Mouse (Mus musculus) left cerebral cortex, postnatal 36 days (tissue): ENCODE data around the gene Cd80. TPM values are rescaled to one million over a fixed set of nuclear protein-coding genes. Genes with fewer than 3 reads are reported as not detected.
A peak's percentile ranks its signal among the peaks of the same experiment; 100 is the strongest.
"Not testable (repeated sequence)": the region's sequence is repeated elsewhere in the genome, so short reads cannot be mapped to it uniquely, and the experiment has no call there.

Experiments
- DNase-seq, 2 experiments: peaks; one replicate each; pipeline ENCODE4 v3.0.0; 2021 to 2022; ENCODE audit warnings: low spot score in 2 of 2, mixed read lengths in 1 of 2
- intact Hi-C: fragments of 180-260 bp; cut with DNase I; formaldehyde crosslinking; loops from one replicate; pipeline ENCODE4 v1.15.1; 2025
- total RNA-seq, 2 experiments: library from RNA; stranded (reverse); gene quantifications; 2 replicates each; pipeline ENCODE4 v1.2.3; 2021

The Cd80 gene
- total RNA-seq, 2 experiments from 2014 or later = 0.30 to 0.93 TPM

DNA sequence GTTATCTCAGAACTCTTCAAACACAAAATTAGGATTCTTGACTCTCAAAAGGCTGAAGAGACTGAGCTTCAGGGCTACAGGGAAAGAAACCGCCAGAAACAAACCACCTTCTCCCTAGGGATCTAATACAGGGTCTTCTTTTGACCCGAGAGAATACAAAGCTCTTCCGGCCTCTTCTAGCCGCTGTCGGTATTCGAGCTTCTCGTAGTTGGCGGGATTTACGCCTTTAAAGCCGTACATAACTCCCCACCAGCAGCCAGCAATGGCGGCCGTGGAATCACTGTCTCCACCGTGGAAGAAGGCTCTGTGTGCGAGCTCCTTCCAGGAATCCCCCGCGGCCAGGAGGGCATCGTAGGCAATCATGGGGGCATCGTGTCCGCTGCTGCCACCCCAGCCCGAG lies 9.8 kb upstream of the Cd80 start:
- intact Hi-C loops = no loop called here

DNA sequence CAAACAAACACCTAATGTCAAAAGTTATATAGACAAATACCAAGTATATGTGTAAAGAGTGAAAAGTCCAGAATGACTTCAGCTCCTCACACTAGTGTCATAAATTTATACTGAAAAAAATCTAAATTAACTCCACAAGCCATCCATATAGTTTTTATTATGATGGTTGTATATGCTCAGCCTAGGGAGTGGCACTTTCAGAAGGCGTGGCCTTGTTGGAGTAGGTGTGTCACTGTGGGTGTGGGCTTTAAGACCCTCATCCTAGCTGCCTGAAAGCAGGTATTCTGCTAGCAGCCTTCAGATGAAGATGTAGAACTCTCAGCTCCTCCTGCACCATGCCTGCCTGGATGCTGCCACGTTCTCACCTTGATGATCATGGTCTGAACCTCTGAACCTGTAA lies 9.2 kb upstream of the Cd80 start:
- intact Hi-C loops, DNase-seq: not testable (repeated sequence)

More for the DNA sequence above, 9.8 kb upstream of the Cd80 start:
- no peak for DNase-seq

DNA sequence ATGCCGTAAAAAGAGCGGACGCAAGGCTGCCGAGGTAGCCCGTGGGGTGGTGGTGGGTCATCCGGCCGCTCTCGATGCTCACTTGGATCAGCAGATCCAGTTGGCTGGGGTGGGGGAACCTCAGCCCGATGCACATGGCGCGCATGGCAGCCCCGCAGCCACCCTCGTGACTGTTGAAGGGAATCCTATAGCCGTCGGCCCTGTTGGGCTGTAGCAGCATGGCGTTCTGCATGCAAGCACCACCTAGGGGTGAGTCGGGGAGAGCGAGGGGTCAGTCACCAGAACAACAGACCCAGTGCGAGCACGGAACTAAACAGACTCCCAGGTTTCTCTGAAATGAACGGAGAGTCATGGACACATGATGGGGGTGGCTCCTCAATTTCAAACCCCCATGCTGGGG lies 8.0 kb upstream of the Cd80 start:
- DNase-seq = no peak

DNA sequence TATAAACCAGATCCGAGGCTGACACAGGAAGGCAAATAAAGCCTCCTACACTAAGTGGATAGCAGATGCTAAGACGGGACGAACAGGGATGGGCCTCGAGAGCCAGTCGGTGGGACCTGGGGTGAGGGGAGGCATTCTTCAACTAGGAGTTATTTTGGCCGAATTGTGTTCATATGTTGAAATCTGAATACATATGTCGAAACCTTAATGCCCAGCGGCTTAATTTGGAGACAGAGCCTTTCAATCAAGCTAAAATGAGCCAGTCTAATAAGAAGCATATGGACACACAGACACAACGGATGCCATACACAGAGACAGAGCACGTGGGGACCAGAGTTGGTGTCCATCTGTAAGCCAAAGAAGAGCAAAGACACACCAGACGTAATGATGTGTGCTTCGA lies 6.9 kb upstream of the Cd80 start:
- intact Hi-C loops = no loop called here

More for the DNA sequence above, 8.0 kb upstream of the Cd80 start:
- intact Hi-C loops = no loop called here

DNA sequence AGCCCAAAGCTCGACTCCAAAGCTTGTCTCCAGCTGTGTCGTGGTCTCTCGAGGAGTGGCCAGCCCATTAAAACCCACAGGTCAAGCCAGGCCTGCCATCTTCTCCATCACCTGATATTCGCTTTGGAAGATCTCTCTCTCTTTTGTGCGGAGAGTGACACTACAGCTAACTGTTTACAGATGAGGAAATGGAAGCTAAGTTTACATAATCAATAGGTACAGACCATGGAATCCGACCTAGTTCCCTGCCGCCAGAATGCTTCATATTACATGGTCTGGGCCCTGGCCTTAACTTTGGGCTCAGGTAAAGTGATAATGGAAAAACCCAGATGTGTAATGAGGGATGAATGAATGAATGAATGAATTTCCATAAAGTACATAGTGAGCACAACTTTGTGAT lies 4.7 kb upstream of the Cd80 start:
- intact Hi-C loops = loop anchor here (5.0 kb wide), 1 partner anchor 73 kb away; no protein-coding TSS in a partner anchor
- DNase-seq = no peak

More for the DNA sequence above, 6.9 kb upstream of the Cd80 start:
- DNase-seq = no peak

DNA sequence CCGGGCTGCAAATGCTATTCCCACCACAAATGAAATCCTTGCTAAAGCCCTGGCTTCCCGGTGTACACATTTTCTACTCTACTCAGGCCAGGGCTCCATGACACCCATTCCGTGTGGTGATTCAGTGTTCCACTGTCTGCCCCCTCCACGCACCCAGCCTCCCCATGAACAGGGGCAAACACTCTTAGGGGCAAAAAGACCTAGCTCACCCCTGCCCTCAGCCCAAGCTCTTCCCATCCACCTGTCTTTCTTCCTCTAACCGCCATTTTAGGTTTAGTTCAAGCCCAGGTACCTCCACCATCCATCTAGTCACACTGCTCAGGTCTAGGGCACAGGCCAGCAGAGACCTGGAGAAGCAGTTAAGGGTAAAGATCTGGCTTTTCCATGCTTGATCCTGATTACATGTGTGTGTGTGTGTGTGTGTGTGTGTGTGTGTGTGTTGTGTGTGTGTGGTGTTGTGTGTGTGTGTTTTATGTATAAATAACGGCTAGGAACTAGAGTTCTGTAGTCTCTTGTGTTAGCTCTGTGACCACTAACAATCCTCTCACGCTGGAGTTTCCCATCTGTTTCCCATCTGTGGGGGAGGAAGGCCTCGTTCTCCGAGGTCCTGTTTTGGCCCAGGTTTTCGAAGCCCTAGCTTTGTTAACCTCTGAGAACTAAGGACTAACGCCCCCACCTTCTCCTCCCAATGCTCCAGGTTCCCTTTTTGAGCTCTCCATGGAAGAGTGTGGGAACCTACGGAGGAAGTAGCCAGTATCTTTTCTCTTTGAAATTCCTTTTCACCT lies 3.7 kb upstream of the Cd80 start:
- intact Hi-C loops = loop anchor here (2.0 to 5.0 kb wide), 2 partner anchors 74 to 105 kb away; partner anchors contain the start of genes Cox17 and Gm21987
- peak in 1 of 2 experiments; percentile 25 for DNase-seq

DNA sequence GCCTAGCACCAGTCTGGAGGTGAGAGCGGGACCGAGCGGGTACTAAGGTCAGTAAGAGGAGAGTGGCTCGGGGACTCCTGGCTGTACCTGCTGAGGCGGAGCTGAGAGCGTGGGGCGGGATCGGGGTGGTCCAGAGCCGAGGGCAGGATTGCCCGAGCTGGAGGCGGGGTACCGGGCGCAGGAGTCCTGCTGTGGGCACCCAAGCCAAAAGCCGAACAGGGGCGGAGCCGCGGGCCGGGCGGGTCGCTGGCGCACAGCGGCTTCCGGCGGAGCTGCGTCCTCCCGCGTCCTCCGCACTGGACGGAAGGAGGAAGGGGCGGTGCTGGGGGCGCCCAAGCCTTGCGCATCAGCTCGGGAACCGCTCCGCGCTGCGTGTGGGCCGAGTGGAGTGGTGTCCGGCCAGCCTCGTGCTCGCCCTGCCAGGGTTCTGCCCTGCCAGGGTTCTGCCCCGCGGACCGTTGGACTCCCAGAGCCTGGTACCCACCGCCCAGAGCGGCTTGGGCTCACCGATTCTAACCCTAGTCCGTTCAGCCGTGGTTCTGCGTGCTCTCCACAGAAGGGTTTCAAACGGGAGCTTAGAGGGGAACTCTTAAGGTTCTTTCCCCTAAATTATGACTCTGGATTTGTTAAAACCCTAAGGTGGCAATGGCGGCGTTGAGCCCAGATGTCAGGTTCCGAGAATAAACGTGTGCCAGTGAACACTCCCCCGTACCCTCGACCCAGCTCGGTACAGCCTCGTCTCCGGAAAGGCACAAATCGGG lies 2.7 kb upstream of the Cd80 start, which contains the start of gene Adprh:
TSS of gene Adprh (minus strand) at position 262 of the 761 bp plus-strand sequence.
- intact Hi-C loops = loop anchor here (2.0 to 5.0 kb wide), 2 partner anchors 75 to 106 kb away; partner anchors contain the start of genes Cox17 and Gm21987

DNA sequence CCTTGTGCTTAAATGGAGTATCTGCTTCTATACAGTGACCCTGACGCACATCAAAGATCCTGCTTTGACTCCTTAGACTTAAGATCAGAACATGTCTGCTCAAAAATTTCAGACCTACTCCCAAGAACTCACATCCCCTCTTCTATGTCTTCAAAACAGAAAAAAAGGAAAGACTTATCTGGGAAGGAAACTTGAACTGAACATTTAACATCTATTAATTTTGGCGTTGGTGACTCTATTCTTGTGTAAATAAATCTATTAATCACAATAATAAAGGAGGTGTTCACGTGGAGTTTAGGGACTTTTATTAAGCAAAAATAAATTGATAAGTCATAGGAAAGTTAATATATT lies 2.2 kb upstream of the Cd80 start:
- no peak for DNase-seq
- intact Hi-C loops = loop anchor here (2.0 to 5.0 kb wide), 2 partner anchors 76 to 106 kb away; partner anchors contain the start of genes Cox17 and Gm21987

More for the DNA sequence above, 2.7 kb upstream of the Cd80 start, which contains the start of gene Adprh:
- DNase-seq = peak; percentile 92 to 93

DNA sequence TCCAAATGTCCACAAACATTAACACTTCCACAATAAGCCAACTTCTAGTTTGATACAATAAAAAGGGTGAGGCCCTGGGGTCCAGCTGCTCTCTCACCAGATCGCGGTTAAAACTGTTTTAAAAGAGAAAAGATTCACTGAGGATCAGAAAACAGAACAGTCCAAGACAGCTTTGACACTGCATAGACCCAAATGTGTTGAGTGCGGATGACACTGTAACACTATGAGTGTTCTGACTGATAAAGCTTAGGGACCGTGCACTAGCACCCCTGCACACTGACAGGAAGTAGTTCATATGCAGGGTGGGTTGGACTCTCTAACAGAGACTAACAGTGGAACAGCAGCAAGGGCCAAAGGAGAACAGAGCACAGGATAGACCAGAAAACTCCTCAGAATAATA lies 1.4 kb upstream of the Cd80 start:
- no peak for DNase-seq
- intact Hi-C loops = loop anchor here (2.0 to 5.0 kb wide), 2 partner anchors 77 to 107 kb away; partner anchors contain the start of genes Cox17 and Gm21987

DNA sequence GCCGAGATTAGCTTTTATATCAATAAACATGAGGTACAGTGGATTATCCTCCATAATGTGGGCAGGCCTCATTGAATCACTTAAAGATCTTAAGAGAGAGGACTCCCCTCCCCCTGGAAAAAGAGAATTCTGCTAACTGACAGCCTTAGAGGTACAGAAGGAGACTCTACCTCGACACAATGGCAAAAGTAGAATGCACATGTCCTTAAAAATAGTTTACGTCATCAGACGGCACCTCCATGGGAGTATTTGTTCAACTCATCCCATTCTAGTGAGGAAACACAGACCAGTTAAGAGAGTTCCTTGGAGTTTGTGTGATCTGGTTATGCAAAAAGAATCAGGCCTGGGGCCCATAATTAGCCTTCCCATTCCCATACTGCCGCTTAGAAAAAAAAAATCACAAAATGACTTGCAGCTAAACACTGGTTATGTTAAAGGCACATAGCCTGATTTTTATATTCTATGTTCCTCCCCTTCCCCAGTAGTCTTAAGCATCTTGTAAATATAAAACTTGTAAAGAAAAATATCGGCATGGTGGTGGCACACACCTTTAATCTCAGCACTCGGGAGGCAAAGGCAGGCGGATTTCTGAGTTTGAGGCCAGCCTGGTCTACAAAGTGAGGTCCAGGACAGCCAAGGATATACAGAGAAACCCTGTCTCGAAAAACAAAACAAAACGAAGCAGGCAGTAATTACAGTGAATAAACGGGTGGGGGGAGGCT lies 667 bp upstream of the Cd80 start:
- DNase-seq = no peak
- intact Hi-C loops = loop anchor here (5.0 kb wide), 1 partner anchor 77 kb away; no protein-coding TSS in a partner anchor

DNA sequence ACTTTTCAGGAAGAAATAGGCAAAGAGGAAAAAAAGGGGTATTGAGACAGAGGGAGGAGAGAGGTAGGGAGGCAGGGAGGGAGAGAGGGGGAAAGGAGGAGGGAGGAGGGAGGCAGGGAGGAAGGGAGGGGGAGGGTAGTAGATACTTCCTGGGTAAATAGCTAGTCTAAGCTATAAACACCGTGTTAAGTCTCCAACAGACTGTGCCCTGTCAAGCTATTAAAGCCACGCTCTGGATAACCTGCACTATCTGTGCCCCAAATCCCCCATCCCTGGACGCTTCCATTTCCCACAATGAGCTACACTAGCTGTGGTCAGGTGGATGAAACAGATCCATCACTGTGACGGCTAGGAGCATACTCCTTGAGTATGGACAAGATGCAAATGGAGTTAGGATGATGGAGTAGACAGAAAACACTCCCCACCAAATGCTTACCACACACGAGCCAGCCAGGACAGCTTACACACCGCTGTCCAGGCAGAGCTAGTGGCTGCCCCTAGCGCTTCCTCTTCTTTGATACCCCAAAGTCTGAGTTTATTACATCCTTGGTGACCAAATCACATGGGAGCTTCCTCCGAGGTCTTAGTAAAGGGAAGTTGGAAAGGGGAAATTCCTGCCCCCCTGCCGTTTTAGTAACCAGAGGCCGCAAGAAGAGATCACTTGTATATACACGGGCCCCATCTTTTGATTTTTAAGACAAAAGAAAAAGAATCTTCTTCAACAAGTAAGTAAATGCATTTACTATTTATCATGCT lies 1.6 kb downstream of the Cd80 start:
- no peak for DNase-seq
- intact Hi-C loops = no loop called here

DNA sequence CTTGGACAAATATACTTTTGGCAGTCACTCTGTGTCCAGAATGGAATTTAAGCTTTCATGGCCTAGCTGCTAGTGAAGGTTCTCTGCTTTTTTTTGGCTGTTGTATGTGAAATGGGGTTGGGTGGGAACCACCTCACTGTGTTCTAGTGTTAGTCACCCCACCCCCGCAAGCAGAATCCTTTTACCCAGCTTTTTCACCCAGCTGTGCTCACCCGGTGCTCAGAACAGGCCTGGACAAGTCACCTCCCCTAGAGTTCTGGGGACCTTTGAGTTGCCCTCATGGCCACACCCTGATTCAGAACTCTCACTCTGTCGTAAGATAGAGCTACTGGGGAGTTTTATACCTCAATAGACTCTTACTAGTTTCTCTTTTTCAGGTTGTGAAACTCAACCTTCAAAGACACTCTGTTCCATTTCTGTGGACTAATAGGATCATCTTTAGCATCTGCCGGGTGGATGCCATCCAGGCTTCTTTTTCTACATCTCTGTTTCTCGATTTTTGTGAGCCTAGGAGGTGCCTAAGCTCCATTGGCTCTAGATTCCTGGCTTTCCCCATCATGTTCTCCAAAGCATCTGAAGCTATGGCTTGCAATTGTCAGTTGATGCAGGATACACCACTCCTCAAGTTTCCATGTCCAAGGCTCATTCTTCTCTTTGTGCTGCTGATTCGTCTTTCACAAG lies 3.4 kb downstream of the Cd80 start:
- no peak for DNase-seq
- intact Hi-C loops = no loop called here

DNA sequence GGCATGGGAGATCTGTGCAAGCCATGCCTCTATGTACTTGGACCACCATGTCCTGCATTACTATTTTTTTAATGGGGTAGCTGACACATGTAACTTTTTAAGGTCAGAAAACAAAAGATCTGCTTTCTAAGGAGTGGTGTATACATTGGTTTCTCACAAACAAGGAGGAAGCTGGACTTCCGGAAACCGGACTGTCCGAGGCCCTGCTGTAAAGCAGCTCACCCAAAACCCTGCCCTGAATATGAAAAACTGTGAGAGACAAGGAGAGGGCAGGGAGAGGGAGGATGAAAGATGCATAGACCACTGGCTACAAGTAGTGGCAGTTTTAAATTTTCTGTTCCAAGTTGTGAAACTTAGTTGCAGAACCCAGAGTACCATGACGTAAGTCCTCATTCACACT lies 4.6 kb downstream of the Cd80 start:
- no peak for DNase-seq
- intact Hi-C loops = no loop called here

DNA sequence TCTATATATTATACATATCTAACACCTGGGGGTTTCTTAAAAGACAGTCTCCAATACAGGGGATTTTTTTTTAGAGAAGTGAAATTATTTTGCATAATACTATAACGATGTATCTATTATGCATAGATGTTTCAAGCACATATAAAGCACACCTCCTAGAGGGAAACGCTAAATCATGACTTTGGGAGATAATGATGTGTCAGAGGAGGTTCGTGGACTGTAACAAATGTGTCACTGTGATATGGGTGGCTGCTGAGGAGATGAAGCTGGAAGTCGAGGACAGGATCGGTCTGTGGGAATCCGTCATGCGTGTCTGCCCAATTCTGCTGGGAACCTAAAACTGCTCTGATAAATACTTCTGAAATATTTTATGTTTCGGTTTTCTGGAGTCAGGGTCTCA lies 6.4 kb downstream of the Cd80 start:
- intact Hi-C loops = no loop called here
- no peak for DNase-seq

DNA sequence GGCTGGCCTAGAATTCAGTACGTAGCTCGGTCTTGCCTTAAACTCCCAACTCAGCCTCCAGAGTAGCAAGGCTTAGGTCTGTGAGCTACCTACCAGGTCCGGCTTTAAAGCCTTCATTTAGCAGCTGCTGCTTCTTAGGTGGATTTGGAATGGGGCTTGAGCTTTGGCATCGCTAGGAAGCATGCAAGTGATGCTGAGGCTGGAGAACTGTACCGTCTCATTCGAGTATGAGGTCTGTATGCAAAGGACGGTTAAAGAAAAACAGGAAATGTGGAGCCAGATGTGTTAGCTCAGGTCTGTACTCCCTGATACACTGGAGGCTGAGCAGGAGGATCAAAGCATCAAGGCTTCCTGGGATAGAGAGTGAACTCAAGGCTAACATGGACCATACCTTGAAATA lies 6.8 kb downstream of the Cd80 start:
- no peak for DNase-seq
- intact Hi-C loops = no loop called here

DNA sequence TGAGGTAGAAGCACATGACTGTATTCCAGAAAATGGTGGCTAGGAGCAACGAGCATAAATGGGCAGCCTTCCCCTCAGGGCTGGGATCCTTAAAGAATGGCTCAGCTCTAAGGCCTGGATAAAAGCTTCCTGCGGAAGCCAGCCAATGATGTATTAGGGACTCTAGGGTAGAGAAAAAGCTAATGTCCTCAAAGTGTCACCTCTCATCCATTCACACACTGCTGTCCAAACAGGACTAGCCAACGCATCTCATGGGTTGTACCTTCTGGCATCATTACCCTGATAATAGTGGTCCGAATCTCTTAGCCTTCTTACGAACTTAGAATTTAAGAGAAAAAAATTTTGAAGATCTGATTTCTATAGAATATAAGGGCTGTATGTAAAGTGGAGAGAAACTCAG lies 7.9 kb downstream of the Cd80 start:
- no peak for DNase-seq
- intact Hi-C loops = no loop called here

DNA sequence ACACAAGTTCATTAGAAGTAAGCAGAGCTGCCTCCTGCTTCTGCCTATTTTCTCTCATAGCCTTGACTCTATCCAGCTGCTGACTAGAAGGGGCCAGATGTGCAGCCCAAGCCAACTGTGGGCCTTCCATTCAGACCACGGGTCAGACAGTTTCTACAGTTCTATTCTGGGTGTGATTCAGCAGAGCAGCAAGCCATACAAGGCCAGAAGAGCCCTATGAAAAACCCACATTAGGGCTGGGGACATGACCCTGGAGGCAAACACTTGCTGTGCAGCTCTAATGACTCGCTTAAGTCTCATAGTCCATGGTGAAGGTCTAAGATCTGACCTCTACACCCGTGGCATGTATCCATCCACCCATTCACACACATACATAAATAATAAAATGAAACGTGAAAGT lies 10.7 kb downstream of the Cd80 start:
- intact Hi-C loops = no loop called here
- DNase-seq = no peak

DNA sequence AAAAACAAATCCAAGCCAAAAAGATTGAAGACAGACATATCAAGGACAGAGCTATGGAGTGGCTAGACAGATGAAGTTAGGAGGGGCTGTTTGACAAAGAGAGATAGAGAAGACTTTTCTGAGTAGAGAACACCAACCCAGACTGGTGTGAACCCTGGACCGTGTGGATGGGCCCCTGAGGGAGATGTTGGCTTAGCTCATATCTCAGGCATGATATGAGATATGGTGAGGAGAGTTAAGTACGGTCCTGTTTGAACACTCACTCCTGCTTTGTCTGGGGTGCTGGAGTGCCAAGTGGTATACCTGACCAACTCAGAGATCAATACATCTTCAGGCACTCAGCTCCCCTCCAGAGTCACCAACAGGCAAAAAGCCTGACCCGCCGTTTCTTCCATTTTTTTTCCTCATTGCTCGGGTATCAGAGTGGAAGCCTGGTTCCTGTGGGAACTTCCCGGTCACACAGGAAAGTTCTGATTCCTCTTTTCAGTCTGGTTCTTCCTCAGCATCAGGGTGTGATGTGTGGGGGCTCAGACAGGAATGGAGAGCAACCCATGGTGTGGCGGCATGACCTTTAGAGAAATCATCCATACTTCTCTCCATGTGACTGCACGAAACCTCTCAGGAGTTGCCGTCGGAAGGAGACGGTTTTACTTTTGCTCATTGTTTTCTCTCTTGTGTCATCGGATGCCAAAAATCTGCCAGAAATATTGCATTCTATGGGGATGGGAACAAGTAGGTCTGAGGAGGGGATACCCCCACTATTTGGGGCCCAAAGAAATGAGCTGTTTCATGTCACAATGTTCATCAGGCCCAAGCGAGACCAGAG lies 11.9 kb downstream of the Cd80 start:
- intact Hi-C loops = no loop called here
- no peak for DNase-seq
